Mouse (Mus musculus) G1E (cell line): ENCODE results near the gene Xylt1.

Experiments used
- CTCF ChIP-seq: IDR thresholded peaks from 2 replicates; pipeline ENCODE4 v1.5.1; 2012; ENCODE audit warnings: low read depth, low read length, inconsistent platforms, mixed read lengths
- GATA2 ChIP-seq: IDR thresholded peaks from 2 replicates; pipeline ENCODE4 v1.6.1; 2012; ENCODE audit warnings: low read depth, low read length, inconsistent platforms, borderline replicate concordance

GRCm38 (mm10) chr7:117494210-117494609 lies 113.4 kb downstream of the Xylt1 start:
- no peak for TF ChIP-seq GATA2
- TF ChIP-seq CTCF = no peak
